Mouse (Mus musculus) MEL-GATA-1-ER (cell line): Measurements from ENCODE around the gene Slc35a3.

Source experiments
- DNase-seq: peaks from one replicate; pipeline ENCODE4 v3.0.0-alpha.2; 2012; ENCODE audit warnings: low read depth; ENCODE audit errors: extremely low read depth

Gene Slc35a3

GRCm38 (mm10) chr3:116641811-116642371, 70.7 kb downstream of the Slc35a3 start:
- DNase-seq = no peak

- peak; percentile 24 for DNase-seq
Observed at GRCm38 (mm10) chr3:116640024-116640423, 72.6 kb downstream of the Slc35a3 start.

- no peak for DNase-seq
Observed at GRCm38 (mm10) chr3:116638572-116638971, 74.1 kb downstream of the Slc35a3 start.

- DNase-seq = no peak
Observed at GRCm38 (mm10) chr3:116637693-116638476, 74.7 kb downstream of the Slc35a3 start.

GRCm38 (mm10) chr3:116635799-116636198, 76.8 kb downstream of the Slc35a3 start:
- DNase-seq = no peak

- no peak for DNase-seq
Observed at GRCm38 (mm10) chr3:116634853-116635252, 77.8 kb downstream of the Slc35a3 start.

GRCm38 (mm10) chr3:116634091-116634490, 78.5 kb downstream of the Slc35a3 start:
- DNase-seq = no peak

GRCm38 (mm10) chr3:116632971-116633370, 79.7 kb downstream of the Slc35a3 start:
- no peak for DNase-seq

GRCm38 (mm10) chr3:116631459-116631858, 81.2 kb downstream of the Slc35a3 start:
- no peak for DNase-seq

- no peak for DNase-seq
Observed at GRCm38 (mm10) chr3:116622641-116623040, 90.0 kb downstream of the Slc35a3 start.

GRCm38 (mm10) chr3:116620636-116621370, 91.8 kb downstream of the Slc35a3 start:
- peak; percentile 16 for DNase-seq
